Mouse (Mus musculus): Measurements from ENCODE around the gene Celf6. TPM values are rescaled to one million over a fixed set of nuclear protein-coding genes. Genes with fewer than 3 reads are reported as not detected.

The Celf6 gene
- polyA plus RNA-seq, 1 experiment from 2014 or later, result 58.0 TPM

- H3K36me3 ChIP-seq (replicated peaks), result peaks cover 29% of the 10 kb centered on the region; the same call in 1 of the 2 replicates
- WGBS, result 99% methylated on average over 4 of the region's 4 CpGs
- ATAC-seq (replicated peaks), result no peak
- H3K9ac ChIP-seq, result no peak overlapping the region
- H3K27ac ChIP-seq, result no peak overlapping the region
- H3K4me3 ChIP-seq, result no peak overlapping the region
- H3K27me3 ChIP-seq (replicated peaks), result no peaks in the 10 kb centered on the region
- no peaks in the 10 kb centered on the region for H3K9me3 ChIP-seq
- no peaks in the 10 kb centered on the region for H3K4me1 ChIP-seq
- no peak overlapping the region for H3K4me2 ChIP-seq
These were observed 72.2 kb downstream of the Celf6 start for GRCm38 (mm10) chr9:59649911-59650310.

DNA sequence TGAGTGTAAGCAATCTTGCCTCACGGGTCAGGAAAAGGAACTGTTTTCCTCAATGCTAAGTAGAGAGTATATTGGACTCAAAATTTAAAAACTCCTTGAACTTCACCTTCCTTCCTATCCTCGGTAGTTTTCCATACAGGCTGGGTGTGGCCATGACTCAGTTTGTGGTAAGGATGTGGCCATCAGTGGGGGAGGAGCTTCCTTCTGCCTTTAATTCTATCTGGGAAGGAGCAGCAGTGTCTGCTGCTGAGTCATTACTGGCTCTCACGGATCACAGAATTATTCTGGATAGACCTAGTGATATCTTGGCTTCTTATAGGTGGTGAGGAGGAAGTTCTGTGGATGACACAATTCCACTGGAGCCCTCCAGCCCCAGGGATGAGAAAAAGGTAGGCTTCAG is 75.7 kb downstream of the Celf6 start:
- no peak overlapping the region for H3K27ac ChIP-seq
- H3K9me3 ChIP-seq, result no peaks in the 10 kb centered on the region
- H3K4me2 ChIP-seq, result no peak overlapping the region
- H3K36me3 ChIP-seq (replicated peaks), result peaks cover 16% of the 10 kb centered on the region; the same call in 1 of the 2 replicates
- H3K9ac ChIP-seq, result no peak overlapping the region
- peaks cover 20% of the 10 kb centered on the region for H3K4me1 ChIP-seq
- 34% methylated on average over 3 of the region's 3 CpGs for WGBS
- ATAC-seq (replicated peaks), result no peak
- H3K4me3 ChIP-seq, result no peak overlapping the region
- no peaks in the 10 kb centered on the region for H3K27me3 ChIP-seq (replicated peaks)

GRCm38 (mm10) chr9:59654450-59654983 is 76.8 kb downstream of the Celf6 start:
- no peaks in the 10 kb centered on the region for H3K27me3 ChIP-seq (replicated peaks)
- no peak overlapping the region for H3K4me3 ChIP-seq
- no peak for ATAC-seq (replicated peaks)
- H3K4me2 ChIP-seq, result no peak overlapping the region
- H3K27ac ChIP-seq, result no peak overlapping the region
- peaks cover 13% of the 10 kb centered on the region; the same call in 1 of the 2 replicates for H3K36me3 ChIP-seq (replicated peaks)
- H3K4me1 ChIP-seq, result peaks cover 31% of the 10 kb centered on the region
- 93% methylated on average over 2 of the region's 2 CpGs for WGBS
- H3K9me3 ChIP-seq, result no peaks in the 10 kb centered on the region
- no peak overlapping the region for H3K9ac ChIP-seq

GRCm38 (mm10) chr9:59655958-59656634 is 78.4 kb downstream of the Celf6 start, which contains the start of gene Pkm:
Gene Pkm (plus strand): TSS chr9:59656368.
- WGBS, result under 1% methylated on average over 46 of the region's 46 CpGs
- peak within 1 kb of the TSS; percentile 97 for H3K27ac ChIP-seq
- no peaks in the 10 kb centered on the region for H3K9me3 ChIP-seq
- H3K4me1 ChIP-seq, result peaks cover 47% of the 10 kb centered on the region
- ATAC-seq (replicated peaks), result peak; percentile 93
- peak within 1 kb of the TSS; percentile 85 for H3K4me2 ChIP-seq
- H3K4me3 ChIP-seq, result peak within 1 kb of the TSS; percentile 57
- H3K27me3 ChIP-seq (replicated peaks), result no peaks in the 10 kb centered on the region
- H3K9ac ChIP-seq, result peak within 1 kb of the TSS; percentile 70
- H3K36me3 ChIP-seq (replicated peaks), result 0 out of 2 replicates have a peak, but pooled peaks cover 4% of the 10 kb centered on the region

Other genes starting within 250 kb of the Celf6 start
- 46.2 and 48.5 TPM in 2 replicates for gene Bbs4, start 224.4 kb upstream of the Celf6 start, polyA plus RNA-seq (2015; fragmentation: Nextera tagmentation; extraction: Ambion mirVana)
- 17.4 and 20.8 TPM in 2 replicates for gene Arih1, start 91.3 kb upstream of the Celf6 start, polyA plus RNA-seq (2015; fragmentation: Nextera tagmentation; extraction: Ambion mirVana)
- gene Hexa, start 38.4 kb upstream of the Celf6 start, polyA plus RNA-seq (2015; fragmentation: Nextera tagmentation; extraction: Ambion mirVana), result 61.2 and 67.6 TPM in 2 replicates
- gene Tmem202, start 38.1 kb upstream of the Celf6 start, polyA plus RNA-seq (2015; fragmentation: Nextera tagmentation; extraction: Ambion mirVana), result 0.42 and 0.67 TPM in 2 replicates
- gene Parp6, start 39.4 kb downstream of the Celf6 start, polyA plus RNA-seq (2015; fragmentation: Nextera tagmentation; extraction: Ambion mirVana), result 228 and 229 TPM in 2 replicates
- 1,075 and 1,145 TPM in 2 replicates for gene Pkm, start 78.5 kb downstream of the Celf6 start, polyA plus RNA-seq (2015; fragmentation: Nextera tagmentation; extraction: Ambion mirVana)
- 4.4 and 4.6 TPM in 2 replicates for gene Gramd2, start 102.2 kb downstream of the Celf6 start, polyA plus RNA-seq (2015; fragmentation: Nextera tagmentation; extraction: Ambion mirVana)
- gene Senp8, start 172.8 kb downstream of the Celf6 start, polyA plus RNA-seq (2015; fragmentation: Nextera tagmentation; extraction: Ambion mirVana), result 11.1 and 14.0 TPM in 2 replicates
- gene Myo9a, start 173.0 kb downstream of the Celf6 start, polyA plus RNA-seq (2015; fragmentation: Nextera tagmentation; extraction: Ambion mirVana), result 28.1 and 28.2 TPM in 2 replicates